Mouse (Mus musculus) lung, postnatal 25 days (tissue): ENCODE data around the gene Rab10.
A peak's percentile ranks its signal among the peaks of the same experiment; 100 is the strongest.

Experiments
- DNase-seq: peaks from one replicate; pipeline ENCODE4 v3.0.0; 2022; ENCODE audit warnings: low spot score

Rab10 gene

GRCm38 (mm10) chr12:3291849-3292248, 17.9 kb downstream of the Rab10 start:
- no peak for DNase-seq

- DNase-seq = peak; percentile 19
Observed at GRCm38 (mm10) chr12:3291038-3291437, 18.7 kb downstream of the Rab10 start.

GRCm38 (mm10) chr12:3288440-3288839, 21.3 kb downstream of the Rab10 start:
- no peak for DNase-seq

- DNase-seq = no peak
Observed at GRCm38 (mm10) chr12:3285919-3286318, 23.9 kb downstream of the Rab10 start.

- DNase-seq = no peak
Observed at GRCm38 (mm10) chr12:3285377-3285776, 24.4 kb downstream of the Rab10 start.

GRCm38 (mm10) chr12:3284463-3284862, 25.3 kb downstream of the Rab10 start:
- no peak for DNase-seq

- DNase-seq = no peak
Observed at GRCm38 (mm10) chr12:3283829-3284440, 25.8 kb downstream of the Rab10 start.

GRCm38 (mm10) chr12:3282954-3283353, 26.8 kb downstream of the Rab10 start:
- peak; percentile 14 for DNase-seq

- no peak for DNase-seq
Observed at GRCm38 (mm10) chr12:3282520-3282919, 27.2 kb downstream of the Rab10 start.

GRCm38 (mm10) chr12:3278880-3279339, 30.9 kb downstream of the Rab10 start:
- peak; percentile 26 for DNase-seq

- no peak for DNase-seq
Observed at GRCm38 (mm10) chr12:3270818-3271217, 39.0 kb downstream of the Rab10 start.

GRCm38 (mm10) chr12:3267397-3267796, 42.4 kb downstream of the Rab10 start:
- DNase-seq = no peak

GRCm38 (mm10) chr12:3265188-3265587, 44.6 kb downstream of the Rab10 start:
- no peak for DNase-seq

GRCm38 (mm10) chr12:3264449-3264848, 45.3 kb downstream of the Rab10 start:
- DNase-seq = no peak

- no peak for DNase-seq
Observed at GRCm38 (mm10) chr12:3261596-3261995, 48.2 kb downstream of the Rab10 start.

- no peak for DNase-seq
Observed at GRCm38 (mm10) chr12:3255966-3256365, 53.8 kb downstream of the Rab10 start.

GRCm38 (mm10) chr12:3255435-3255834, 54.3 kb downstream of the Rab10 start:
- DNase-seq = no peak

GRCm38 (mm10) chr12:3253591-3253990, 56.2 kb downstream of the Rab10 start:
- DNase-seq = no peak

- DNase-seq = no peak
Observed at GRCm38 (mm10) chr12:3246091-3246490, 63.7 kb downstream of the Rab10 start.

- DNase-seq = no peak
Observed at GRCm38 (mm10) chr12:3239544-3239943, 70.2 kb downstream of the Rab10 start.

- DNase-seq = no peak
Observed at GRCm38 (mm10) chr12:3238361-3239051, 71.3 kb downstream of the Rab10 start.

- no peak for DNase-seq
Observed at GRCm38 (mm10) chr12:3237799-3238198, 72.0 kb downstream of the Rab10 start.

- no peak for DNase-seq
Observed at GRCm38 (mm10) chr12:3236831-3237681, 72.7 kb downstream of the Rab10 start.
